Mouse (Mus musculus) CH12.LX (cell line): ENCODE measurements at regions not wholly inside any gene's neighbourhood (a gene's known extent, or its start where the extent isn't known, plus 50 kb on each side); places are given as distances from the start of the nearest gene placed in this dataset.

Source experiments
- DNase-seq: peaks from one replicate; pipeline ENCODE4 v3.0.0-alpha.2; 2013; ENCODE audit errors: extremely low read depth
- H3K27ac ChIP-seq: 2 replicates; pipeline ENCODE4 v1.5.1; 2012; ENCODE audit warnings: low read depth, mild to moderate bottlenecking, control low read depth, moderate library complexity; ENCODE audit not compliant: insufficient read depth
- H3K27me3 ChIP-seq: replicated peaks from 2 replicates; pipeline ENCODE3; 2012; ENCODE audit warnings: inconsistent platforms
- H3K36me3 ChIP-seq, 2 experiments: replicated peaks in 1 of 2; 2 replicates each; pipeline versions ENCODE3 to v1.6.1; 2012; ENCODE audit warnings: inconsistent platforms in 1 of 2, low read length in 1 of 2, mild to moderate bottlenecking in 1 of 2, mixed read lengths in 1 of 2, moderate library complexity in 1 of 2; ENCODE audit not compliant: control insufficient read depth in 1 of 2, insufficient read depth in 1 of 2
- H3K4me1 ChIP-seq, 2 experiments: 2 replicates each; pipeline ENCODE4 v1.6.1; 2012; ENCODE audit warnings: inconsistent platforms in 1 of 2, moderate library complexity in 1 of 2; ENCODE audit not compliant: insufficient read depth in 2 of 2, control insufficient read depth in 1 of 2
- H3K4me2 ChIP-seq: 2 replicates; pipeline ENCODE4 v1.6.1; 2012; ENCODE audit warnings: low read depth, mild to moderate bottlenecking, control low read depth; ENCODE audit not compliant: poor library complexity, insufficient read depth, severe bottlenecking
- H3K4me3 ChIP-seq, 3 experiments: fragments of 150-350 bp in 1 of 3; sonication (generic) in 1 of 3; replicated peaks in 1 of 3; 2 replicates each; pipeline versions ENCODE3 to v1.5.1; 2011 to 2012; ENCODE audit warnings: low read depth in 2 of 3, low read length in 2 of 3, mild to moderate bottlenecking in 2 of 3, moderate library complexity in 2 of 3, control low read depth in 1 of 3, improper control_type of control experiment in 1 of 3, inconsistent platforms in 1 of 3, mixed read lengths in 1 of 3; ENCODE audit not compliant: poor library complexity in 1 of 3
- H3K79me2 ChIP-seq: replicated peaks from 2 replicates; pipeline ENCODE4 v1.6.1; 2012; ENCODE audit warnings: mild to moderate bottlenecking, moderate library complexity; ENCODE audit not compliant: control insufficient read depth, poor library complexity, insufficient read depth, severe bottlenecking; ENCODE audit errors: extremely low read depth
- H3K9ac ChIP-seq: 2 replicates; pipeline ENCODE4 v1.6.1; 2012; ENCODE audit warnings: low read depth, mild to moderate bottlenecking, control low read depth, moderate library complexity; ENCODE audit not compliant: insufficient read depth
- H3K9me3 ChIP-seq: replicated peaks from 2 replicates; pipeline ENCODE3; 2012; ENCODE audit warnings: low read length, inconsistent platforms, mixed read lengths
- JUN ChIP-seq: IDR thresholded peaks from 2 replicates; pipeline ENCODE4 v1.6.1; 2011; ENCODE audit warnings: low read depth, mild to moderate bottlenecking, low read length, improper control_type of control experiment, moderate library complexity; ENCODE audit not compliant: insufficient read depth
- MAFK ChIP-seq: IDR thresholded peaks from 2 replicates; pipeline ENCODE4 v1.6.1; 2011; ENCODE audit warnings: low read length, improper control_type of control experiment; ENCODE audit not compliant: insufficient replicate concordance
- MXI1 ChIP-seq: IDR thresholded peaks from 2 replicates; pipeline ENCODE4 v1.6.1; 2011; ENCODE audit warnings: mild to moderate bottlenecking, low read depth, low read length, improper control_type of control experiment
- NELFE ChIP-seq: IDR thresholded peaks from 2 replicates; pipeline ENCODE4 v1.6.1; 2011; ENCODE audit warnings: low read depth, low read length, improper control_type of control experiment
- NRF1 ChIP-seq: IDR thresholded peaks from 2 replicates; pipeline ENCODE4 v1.6.1; 2014; ENCODE audit warnings: low read depth, mild to moderate bottlenecking, inconsistent platforms, low read length, improper control_type of control experiment, moderate library complexity
- SIN3A ChIP-seq: IDR thresholded peaks from 2 replicates; pipeline ENCODE4 v1.6.1; 2012; ENCODE audit warnings: low read length, improper control_type of control experiment, inconsistent platforms
- SMC3 ChIP-seq: IDR thresholded peaks from 2 replicates; pipeline ENCODE4 v1.6.1; 2011; ENCODE audit warnings: low read depth, low read length, improper control_type of control experiment
- TCF12 ChIP-seq: IDR thresholded peaks from 2 replicates; pipeline ENCODE4 v1.6.1; 2014; ENCODE audit warnings: low read depth, mild to moderate bottlenecking, inconsistent platforms, low read length, improper control_type of control experiment
- USF2 ChIP-seq: conservative IDR thresholded peaks from 2 replicates; pipeline ENCODE4 v1.6.1; 2011; ENCODE audit warnings: low read depth, low read length, improper control_type of control experiment
- ZC3H11A ChIP-seq: IDR thresholded peaks from 2 replicates; pipeline ENCODE4 v1.6.1; 2012; ENCODE audit warnings: low read depth, mild to moderate bottlenecking, inconsistent platforms, low read length, improper control_type of control experiment
- dilution Hi-C: fragments of 300-500 bp; cut with MboI; formaldehyde crosslinking; loops from 2 replicates; pipeline ENCODE4 v1.14.3; 2020; ENCODE audit warnings: low sequenced_read_pairs; ENCODE audit not compliant: extremely low pct_unique_long_range_greater_than_20kb, extremely low pct_ligation_motif_present
- in situ Hi-C: fragments of 300-500 bp; cut with MboI; formaldehyde crosslinking; loops from 3 replicates; pipeline ENCODE4 v1.14.3; 2019; ENCODE audit warnings: low sequenced_read_pairs, low pct_ligation_motif_present, low pct_unique_long_range_greater_than_20kb, mixed read lengths

DNA sequence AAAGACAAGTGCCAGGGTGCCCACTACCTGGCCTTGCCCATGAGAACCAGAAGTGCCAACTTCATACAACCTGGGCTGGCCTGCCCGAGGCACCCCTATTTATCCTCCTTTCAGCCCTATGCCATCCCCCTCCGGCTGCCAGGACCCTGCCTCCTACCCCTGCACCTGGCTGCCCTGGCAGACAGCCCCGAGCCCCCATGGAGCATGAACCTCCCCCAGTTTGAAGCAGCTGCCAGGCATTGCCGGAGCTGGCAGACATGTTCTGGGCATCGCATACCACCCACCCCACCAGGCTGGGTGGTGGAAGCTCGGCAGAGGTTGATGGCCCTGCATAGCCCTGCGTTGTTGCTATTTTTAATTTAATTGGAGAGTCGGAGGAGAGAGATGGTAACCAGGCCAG is 195.2 kb upstream of the Igsf21 start:
- TF ChIP-seq NRF1 (no peak), NELFE (no peak)
- no peak overlapping the region for H3K4me2 ChIP-seq
- in situ Hi-C loops: no loop called here

DNA sequence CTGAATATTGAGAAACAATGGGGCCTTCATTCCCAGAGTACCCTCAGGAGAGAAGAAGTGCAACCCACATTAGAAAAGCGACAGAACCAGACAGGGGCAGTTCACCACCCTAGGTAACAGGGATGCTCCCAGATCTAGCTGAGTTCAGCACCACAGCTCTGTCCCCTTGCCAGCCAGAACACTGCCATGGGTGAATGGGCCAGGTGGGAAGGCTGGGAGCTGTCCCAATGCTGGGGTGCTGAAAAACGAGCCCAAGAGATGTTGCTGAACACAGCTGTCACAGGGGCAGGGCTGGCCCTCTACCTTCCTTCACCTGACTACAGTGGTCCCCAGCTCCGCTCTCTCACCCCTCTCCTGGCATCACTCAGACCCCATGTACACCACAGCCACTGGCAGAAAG is 193.3 kb upstream of the Igsf21 start:
- Histone ChIP-seq H3K4me1 (no peaks in the 10 kb centered on the region), H3K79me2 (no peaks in the 10 kb centered on the region), H3K36me3 (no peaks in the 10 kb centered on the region), H3K4me2 (no peak overlapping the region), H3K4me3 (no peak overlapping the region), H3K27me3 (peaks cover 20% of the 10 kb centered on the region), H3K9ac (no peak overlapping the region), H3K9me3 (peaks cover 3% of the 10 kb centered on the region), H3K27ac (no peak overlapping the region)
- in situ Hi-C loops (no loop called here), dilution Hi-C loops (no loop called here)
- peak; percentile 6 for DNase-seq
- TF ChIP-seq SIN3A (peak; percentile 86), MXI1 (peak; percentile 83), SMC3 (no peak), USF2 (no peak)

More for the DNA sequence above, 195.2 kb upstream of the Igsf21 start:
- H3K4me1 ChIP-seq: no peaks in the 10 kb centered on the region
- no peaks in the 10 kb centered on the region for H3K36me3 ChIP-seq
- H3K27me3 ChIP-seq: peaks cover 13% of the 10 kb centered on the region
- DNase-seq: no peak
- peaks cover 3% of the 10 kb centered on the region for H3K9me3 ChIP-seq
- H3K27ac ChIP-seq: no peak overlapping the region
- H3K9ac ChIP-seq: no peak overlapping the region
- no peak overlapping the region for H3K4me3 ChIP-seq
- dilution Hi-C loops: no loop called here
- H3K79me2 ChIP-seq: no peaks in the 10 kb centered on the region

DNA sequence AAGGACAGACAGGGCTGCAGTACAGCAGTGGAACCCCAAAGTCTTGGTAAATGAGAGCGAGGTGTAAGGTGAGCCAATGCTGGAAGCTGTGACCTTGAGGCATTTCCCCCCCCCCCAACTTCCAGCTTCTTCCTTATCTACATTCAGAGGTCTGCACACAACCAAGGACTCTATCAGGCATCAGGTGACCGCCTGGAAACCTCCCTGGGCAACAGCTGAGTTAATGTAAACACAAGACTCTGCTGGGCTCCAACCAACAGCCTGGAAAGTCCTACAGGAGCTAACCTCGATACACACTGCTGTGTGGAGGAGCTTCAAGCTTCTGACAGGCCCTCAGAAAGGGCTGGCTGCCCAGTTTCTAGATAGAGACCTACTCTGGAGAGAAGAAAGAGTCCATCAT is 189.4 kb upstream of the Igsf21 start:
- H3K36me3 ChIP-seq: no peaks in the 10 kb centered on the region
- no peak overlapping the region for H3K27ac ChIP-seq
- TF ChIP-seq TCF12 (no peak), ZC3H11A (no peak), JUN (no peak), SIN3A (no peak), USF2 (no peak), MAFK (no peak)
- H3K4me2 ChIP-seq: no peak overlapping the region
- H3K9me3 ChIP-seq: no peaks in the 10 kb centered on the region
- H3K27me3 ChIP-seq: peaks cover 54% of the 10 kb centered on the region
- DNase-seq: no peak
- no peak overlapping the region for H3K9ac ChIP-seq
- H3K4me1 ChIP-seq: no peaks in the 10 kb centered on the region
- no peaks in the 10 kb centered on the region for H3K79me2 ChIP-seq
- no peak overlapping the region for H3K4me3 ChIP-seq
- dilution Hi-C loops (no loop called here), in situ Hi-C loops (no loop called here)
